Mouse (Mus musculus): ENCODE data around the gene Gm10073. TPM values are rescaled to one million over a fixed set of nuclear protein-coding genes. Genes with fewer than 3 reads are reported as not detected.
"Not testable (repeated sequence)": the region's sequence is repeated elsewhere in the genome, so short reads cannot be mapped to it uniquely, and the experiment has no call there.

Gene Gm10073
- polyA plus RNA-seq, 1 experiment from 2014 or later = 7.2 TPM

DNA sequence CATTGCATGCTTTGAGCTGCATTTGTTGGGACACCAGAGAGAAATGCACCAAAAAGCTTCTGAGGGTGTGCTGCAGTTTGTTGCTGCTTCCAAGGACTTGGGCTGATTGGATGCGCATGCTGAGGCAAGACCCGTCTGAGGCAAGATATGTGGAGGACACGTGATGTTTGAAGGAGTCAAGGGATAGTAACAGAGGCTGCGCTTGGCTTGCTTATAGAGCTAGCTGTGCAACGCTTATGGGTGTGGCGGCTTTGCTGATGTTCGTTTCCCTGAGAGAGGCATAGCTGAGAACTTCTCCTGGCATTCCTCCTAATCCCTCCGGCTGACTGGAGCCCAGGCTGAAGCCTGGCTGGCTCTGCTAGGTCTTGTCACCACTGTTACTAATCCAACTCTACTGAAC, 13.6 kb upstream of the Gm10073 start:
- Histone ChIP-seq H3K4me1 (ENCODE audit: control insufficient read depth, low read depth, low read length) (no peaks in the 10 kb centered on the region), H3K27ac (ENCODE audit: low read length) (no peak overlapping the region), H3K9ac (ENCODE audit: low read depth, low read length) (no peak overlapping the region), H3K9me3 (replicated peaks; ENCODE audit: control insufficient read depth, low read length) (no peaks in the 10 kb centered on the region), H3K4me2 (ENCODE audit: low read depth, low read length) (no peak overlapping the region), H3K27me3 (ENCODE audit: control insufficient read depth, insufficient read depth, low read depth, low read length) (no peaks in the 10 kb centered on the region), H3K4me3 (ENCODE audit: low read depth, low read length) (no peak overlapping the region), H3K36me3 (ENCODE audit: control insufficient read depth, insufficient read depth) (no peaks in the 10 kb centered on the region)
- 70% methylated on average over 8 of the region's 8 CpGs for WGBS (ENCODE audit: insufficient replicate concordance)
- ATAC-seq (ENCODE audit: low read depth) = no peak

DNA sequence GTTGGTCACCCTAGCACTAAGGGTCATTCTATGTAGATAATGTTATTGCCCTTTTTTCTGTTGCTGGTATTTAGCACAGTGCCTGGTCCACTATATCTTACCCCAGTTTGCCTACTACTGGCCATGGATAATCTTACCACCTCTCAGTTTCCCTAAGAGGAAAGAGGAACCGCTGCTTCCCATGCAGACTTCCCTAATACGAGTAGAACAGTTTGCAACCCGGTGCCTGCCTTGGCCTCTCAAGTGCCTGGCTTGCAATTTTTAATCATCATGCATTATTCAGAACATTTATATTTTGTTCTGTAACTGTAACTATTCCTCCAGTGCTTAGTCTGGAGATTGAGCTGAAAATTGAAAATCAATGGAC, 12.4 kb upstream of the Gm10073 start:
- H3K4me2 ChIP-seq (ENCODE audit: low read depth, low read length) = no peak overlapping the region
- no peaks in the 10 kb centered on the region for H3K9me3 ChIP-seq (replicated peaks; ENCODE audit: control insufficient read depth, low read length)
- no peak overlapping the region for H3K4me3 ChIP-seq (ENCODE audit: low read depth, low read length)
- no peaks in the 10 kb centered on the region for H3K27me3 ChIP-seq (ENCODE audit: control insufficient read depth, insufficient read depth, low read depth, low read length)
- ATAC-seq (ENCODE audit: low read depth) = no peak
- H3K36me3 ChIP-seq (ENCODE audit: control insufficient read depth, insufficient read depth) = no peaks in the 10 kb centered on the region
- H3K9ac ChIP-seq (ENCODE audit: low read depth, low read length) = no peak overlapping the region
- H3K4me1 ChIP-seq (ENCODE audit: control insufficient read depth, low read depth, low read length) = no peaks in the 10 kb centered on the region
- no peak overlapping the region for H3K27ac ChIP-seq (ENCODE audit: low read length)
- WGBS (ENCODE audit: insufficient replicate concordance) = 26% methylated on average over 3 of the region's 3 CpGs

- H3K4me1 ChIP-seq (ENCODE audit: control insufficient read depth, low read depth, low read length) = no peaks in the 10 kb centered on the region
- H3K4me2 ChIP-seq (ENCODE audit: low read depth, low read length) = no peak overlapping the region
- no peaks in the 10 kb centered on the region for H3K27me3 ChIP-seq (ENCODE audit: control insufficient read depth, insufficient read depth, low read depth, low read length)
- no peaks in the 10 kb centered on the region for H3K9me3 ChIP-seq (replicated peaks; ENCODE audit: control insufficient read depth, low read length)
- H3K9ac ChIP-seq (ENCODE audit: low read depth, low read length) = no peak overlapping the region
- H3K36me3 ChIP-seq (ENCODE audit: control insufficient read depth, insufficient read depth) = no peaks in the 10 kb centered on the region
- ATAC-seq (ENCODE audit: low read depth) = no peak
- H3K4me3 ChIP-seq (ENCODE audit: low read depth, low read length) = no peak overlapping the region
- WGBS (ENCODE audit: insufficient replicate concordance) = 39% methylated on average over 11 of the region's 11 CpGs
- H3K27ac ChIP-seq (ENCODE audit: low read length) = no peak overlapping the region
Observed at GRCm38 (mm10) chr8:106584942-106585670, 11.8 kb upstream of the Gm10073 start.

DNA sequence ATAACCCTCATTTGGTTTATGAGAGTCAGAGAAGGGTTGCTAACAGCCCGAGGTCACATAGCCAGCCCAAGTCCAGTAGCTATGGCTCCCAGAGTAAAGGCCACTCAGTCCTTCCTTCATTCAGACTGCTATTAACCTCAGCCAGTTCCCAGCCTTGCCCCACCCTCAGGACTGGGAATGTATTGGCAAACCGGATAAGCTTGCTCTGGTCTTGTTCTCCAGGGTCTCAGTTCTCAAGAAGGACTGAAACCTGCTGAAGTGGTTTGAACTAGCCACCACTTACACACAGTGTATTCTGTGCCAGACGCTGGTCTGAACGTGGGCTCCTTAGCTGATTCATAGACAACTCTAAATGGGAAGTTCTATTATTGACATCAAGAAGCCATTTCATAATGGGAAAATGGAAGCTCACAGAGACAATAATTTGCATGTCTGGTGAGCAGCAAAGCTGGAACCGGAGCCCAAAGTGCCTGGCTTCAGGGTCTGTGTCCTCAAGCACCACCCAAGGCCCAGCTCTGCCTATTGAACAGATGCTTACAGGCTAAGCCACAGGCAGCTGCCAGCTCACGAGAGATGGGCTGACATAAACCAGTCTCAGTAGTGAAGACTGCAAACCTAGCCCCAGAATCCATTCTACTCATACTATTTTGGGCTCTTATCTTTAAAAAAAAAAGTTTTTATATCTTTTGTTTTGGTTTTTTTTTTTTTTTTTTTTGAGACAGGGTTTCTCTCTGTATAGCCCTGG, 8.3 kb upstream of the Gm10073 start:
- H3K4me1 ChIP-seq (ENCODE audit: control insufficient read depth, low read depth, low read length) = no peaks in the 10 kb centered on the region
- no peak overlapping the region for H3K9ac ChIP-seq (ENCODE audit: low read depth, low read length)
- H3K9me3 ChIP-seq (replicated peaks; ENCODE audit: control insufficient read depth, low read length) = no peaks in the 10 kb centered on the region
- no peaks in the 10 kb centered on the region for H3K36me3 ChIP-seq (ENCODE audit: control insufficient read depth, insufficient read depth)
- H3K4me2 ChIP-seq (ENCODE audit: low read depth, low read length) = no peak overlapping the region
- no peak for ATAC-seq (ENCODE audit: low read depth)
- H3K4me3 ChIP-seq (ENCODE audit: low read depth, low read length) = no peak overlapping the region
- H3K27ac ChIP-seq (ENCODE audit: low read length) = no peak overlapping the region
- 46% methylated on average over 6 of the region's 6 CpGs for WGBS (ENCODE audit: insufficient replicate concordance)
- H3K27me3 ChIP-seq (ENCODE audit: control insufficient read depth, insufficient read depth, low read depth, low read length) = no peaks in the 10 kb centered on the region

- 62% methylated on average over 2 of the region's 2 CpGs for WGBS (ENCODE audit: insufficient replicate concordance)
- Histone ChIP-seq H3K27me3 (ENCODE audit: control insufficient read depth, insufficient read depth, low read depth, low read length) (no peaks in the 10 kb centered on the region), H3K4me3 (ENCODE audit: low read depth, low read length) (no peak overlapping the region), H3K4me2 (ENCODE audit: low read depth, low read length) (no peak overlapping the region), H3K27ac (ENCODE audit: low read length) (no peak overlapping the region), H3K9ac (ENCODE audit: low read depth, low read length) (no peak overlapping the region), H3K9me3 (replicated peaks; ENCODE audit: control insufficient read depth, low read length) (no peaks in the 10 kb centered on the region), H3K4me1 (ENCODE audit: control insufficient read depth, low read depth, low read length) (no peaks in the 10 kb centered on the region), H3K36me3 (ENCODE audit: control insufficient read depth, insufficient read depth) (no peaks in the 10 kb centered on the region)
- no peak for ATAC-seq (ENCODE audit: low read depth)
Observed at GRCm38 (mm10) chr8:106579510-106579909, 6.2 kb upstream of the Gm10073 start.

DNA sequence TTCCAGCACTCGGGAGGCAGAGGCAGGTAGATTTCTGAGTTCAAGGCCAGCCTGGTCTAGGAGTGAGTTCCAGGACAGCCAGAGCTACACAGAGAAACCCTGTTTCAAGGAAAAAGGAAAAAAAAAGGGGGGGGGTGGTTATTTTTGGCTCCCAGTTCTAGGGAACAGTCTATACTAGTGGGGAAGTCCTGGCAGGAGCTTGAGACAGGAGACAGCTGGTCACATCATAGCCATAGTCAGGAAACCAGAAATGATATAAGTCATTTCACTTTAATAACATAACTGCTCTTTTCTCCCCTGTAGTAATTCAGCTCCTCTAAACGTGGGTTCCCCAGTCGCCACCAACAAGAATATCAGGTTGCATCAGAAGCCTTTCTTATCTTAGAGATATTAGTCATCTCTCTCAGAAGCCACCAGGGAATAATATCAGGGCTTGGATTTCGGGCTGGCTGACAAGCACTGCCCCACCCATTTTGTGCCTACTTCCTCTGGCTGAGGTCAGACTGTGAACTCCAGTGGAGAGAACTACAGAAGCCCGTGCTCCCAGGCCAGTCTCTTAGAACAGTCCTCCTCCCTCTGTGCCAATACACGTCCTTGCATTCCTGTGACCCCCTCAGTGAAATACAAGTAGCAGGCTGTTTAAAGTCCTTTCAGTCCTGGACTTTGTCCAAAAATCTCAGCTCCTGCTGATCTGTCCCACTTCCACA, 3.7 kb upstream of the Gm10073 start:
- H3K36me3 ChIP-seq (ENCODE audit: control insufficient read depth, insufficient read depth) = no peaks in the 10 kb centered on the region
- H3K4me3 ChIP-seq (ENCODE audit: low read depth, low read length) = no peak overlapping the region
- no peak overlapping the region for H3K27ac ChIP-seq (ENCODE audit: low read length)
- H3K9ac ChIP-seq (ENCODE audit: low read depth, low read length) = no peak overlapping the region
- no peaks in the 10 kb centered on the region for H3K27me3 ChIP-seq (ENCODE audit: control insufficient read depth, insufficient read depth, low read depth, low read length)
- H3K4me2 ChIP-seq (ENCODE audit: low read depth, low read length) = no peak overlapping the region
- 10% methylated on average over 6 of the region's 6 CpGs for WGBS (ENCODE audit: insufficient replicate concordance)
- no peaks in the 10 kb centered on the region for H3K4me1 ChIP-seq (ENCODE audit: control insufficient read depth, low read depth, low read length)
- peak; percentile 70 for ATAC-seq (ENCODE audit: low read depth)
- H3K9me3 ChIP-seq (replicated peaks; ENCODE audit: control insufficient read depth, low read length) = no peaks in the 10 kb centered on the region

- 32% methylated on average over 4 of the region's 4 CpGs for WGBS (ENCODE audit: insufficient replicate concordance)
- H3K4me2 ChIP-seq (ENCODE audit: low read depth, low read length) = no peak overlapping the region
- no peak overlapping the region for H3K4me3 ChIP-seq (ENCODE audit: low read depth, low read length)
- H3K27me3 ChIP-seq (ENCODE audit: control insufficient read depth, insufficient read depth, low read depth, low read length) = no peaks in the 10 kb centered on the region
- H3K9me3 ChIP-seq (replicated peaks; ENCODE audit: control insufficient read depth, low read length) = no peaks in the 10 kb centered on the region
- H3K36me3 ChIP-seq (ENCODE audit: control insufficient read depth, insufficient read depth) = no peaks in the 10 kb centered on the region
- ATAC-seq (ENCODE audit: low read depth) = no peak
- H3K4me1 ChIP-seq (ENCODE audit: control insufficient read depth, low read depth, low read length) = no peaks in the 10 kb centered on the region
- no peak overlapping the region for H3K27ac ChIP-seq (ENCODE audit: low read length)
- no peak overlapping the region for H3K9ac ChIP-seq (ENCODE audit: low read depth, low read length)
Observed at GRCm38 (mm10) chr8:106574283-106574682, 1.0 kb upstream of the Gm10073 start.

GRCm38 (mm10) chr8:106572175-106572574, 1.1 kb downstream of the Gm10073 start:
- not testable (repeated sequence) for H3K27ac ChIP-seq (ENCODE audit: low read length); H3K4me1 ChIP-seq (ENCODE audit: control insufficient read depth, low read depth, low read length); ATAC-seq (ENCODE audit: low read depth); H3K4me2 ChIP-seq (ENCODE audit: low read depth, low read length); H3K27me3 ChIP-seq (ENCODE audit: control insufficient read depth, insufficient read depth, low read depth, low read length); H3K9me3 ChIP-seq (replicated peaks; ENCODE audit: control insufficient read depth, low read length); H3K9ac ChIP-seq (ENCODE audit: low read depth, low read length); H3K36me3 ChIP-seq (ENCODE audit: control insufficient read depth, insufficient read depth); H3K4me3 ChIP-seq (ENCODE audit: low read depth, low read length)
- WGBS (ENCODE audit: insufficient replicate concordance) = 16% methylated on average over 1 of the region's 1 CpGs
